Mouse (Mus musculus) kidney, postnatal 0 days (tissue): ENCODE results near the gene Slc38a8. TPM values are rescaled to one million over a fixed set of nuclear protein-coding genes. Genes with fewer than 3 reads are reported as not detected.

Source experiments
- ATAC-seq: fragments of 200-750 bp; cut with Nextera tagmentation; replicated peaks from 2 replicates; pipeline ENCODE4 v1.8.0; 2017; ENCODE audit warnings: low read depth, moderate number of reproducible peaks, moderate TSS enrichment, moderate library complexity; ENCODE audit not compliant: low FRiP score
- DNase-seq: peaks from one replicate; pipeline ENCODE4 v3.0.0-alpha.2; 2016; ENCODE audit warnings: low spot score
- H3K27ac ChIP-seq: fragments of 300-500 bp; sonication (generic); 2 replicates; pipeline ENCODE4 v1.5.1; 2014; ENCODE audit warnings: mild to moderate bottlenecking
- H3K27me3 ChIP-seq: fragments of 300-500 bp; sonication (generic); 2 replicates; pipeline ENCODE4 v1.6.1; 2014; ENCODE audit warnings: low read length, mixed read lengths; ENCODE audit not compliant: insufficient read depth
- H3K36me3 ChIP-seq: fragments of 300-500 bp; sonication (generic); 2 replicates; pipeline ENCODE4 v1.6.1; 2014; ENCODE audit warnings: low read length, mixed read lengths; ENCODE audit not compliant: insufficient read depth
- H3K4me1 ChIP-seq: fragments of 300-500 bp; sonication (generic); replicated peaks from 2 replicates; pipeline ENCODE4 v1.6.1; 2014; ENCODE audit warnings: antibody characterized with exemption, low read length, mixed read lengths; ENCODE audit not compliant: insufficient read depth
- H3K4me2 ChIP-seq: fragments of 300-500 bp; sonication (generic); 2 replicates; pipeline ENCODE4 v1.6.1; 2014; ENCODE audit warnings: mild to moderate bottlenecking, low read length, moderate library complexity, mixed read lengths
- H3K4me3 ChIP-seq: fragments of 300-500 bp; sonication (generic); replicated peaks from 2 replicates; pipeline ENCODE4 v1.5.1; 2014; ENCODE audit warnings: low read depth, low read length
- H3K9ac ChIP-seq: fragments of 300-500 bp; sonication (generic); 2 replicates; pipeline ENCODE4 v1.6.1; 2014; ENCODE audit warnings: low read depth, low read length
- H3K9me3 ChIP-seq: fragments of 300-500 bp; sonication (generic); replicated peaks from 2 replicates; pipeline ENCODE4 v1.6.1; 2016; ENCODE audit warnings: low read length, inconsistent platforms, mixed read lengths
- CTCF ChIP-seq: IDR thresholded peaks from 2 replicates; pipeline ENCODE4 v1.5.1; 2016; ENCODE audit warnings: antibody characterized with exemption, low read depth, mild to moderate bottlenecking, moderate library complexity
- WGBS: fragments of 180-500 bp; shearing (Covaris S2); extraction: QIAGEN DNeasy Blood & Tissue Kit; methylation state at CpG from one replicate; pipeline ENCODE4 v1.1.7; 2014; 5-methylcytosine and 5-hydroxymethylcytosine counted together
- polyA plus RNA-seq: library from polyadenylated mRNA; unstranded; fragments of >200 nt; fragmentation: Nextera tagmentation; extraction: Ambion mirVana; gene quantifications from 2 replicates; pipeline ENCODE4 v1.2.1, GENCODE M21; 2015

Slc38a8 gene
- polyA plus RNA-seq, 1 experiment from 2014 or later = not detected

- no peak overlapping the region for H3K4me3 ChIP-seq
- DNase-seq = no peak
- TF ChIP-seq CTCF = no peak
Observed at GRCm38 (mm10) chr8:119514940-119515339, 13.4 kb upstream of the Slc38a8 start.

DNA sequence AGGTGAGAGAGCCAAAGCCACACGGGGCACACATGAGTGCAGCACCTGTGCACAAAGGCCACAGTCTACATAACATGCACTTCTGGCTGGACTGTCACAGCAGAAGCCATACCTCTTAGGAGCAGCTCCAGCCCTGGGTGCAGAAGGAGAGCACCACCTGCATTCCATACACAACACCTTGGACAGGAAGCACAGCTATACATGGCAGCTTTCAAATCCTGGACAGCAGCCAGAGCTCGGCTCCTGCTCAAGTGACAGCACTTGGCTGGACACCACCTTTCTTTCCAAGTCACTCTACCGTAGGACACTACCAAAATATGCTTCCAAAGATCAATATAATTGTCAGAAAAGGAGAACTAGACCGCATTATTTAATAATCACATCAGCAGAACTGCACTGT lies 11.9 kb upstream of the Slc38a8 start:
- Histone ChIP-seq H3K9ac (no peak overlapping the region), H3K4me3 (no peak overlapping the region), H3K4me2 (no peak overlapping the region), H3K27ac (no peak overlapping the region), H3K9me3 (no peaks in the 10 kb centered on the region), H3K4me1 (no peaks in the 10 kb centered on the region), H3K27me3 (no peaks in the 10 kb centered on the region), H3K36me3 (peaks cover 86% of the 10 kb centered on the region)
- WGBS = 82% methylated on average over 4 of the region's 4 CpGs
- no peak for TF ChIP-seq CTCF
- no peak for ATAC-seq
- DNase-seq = no peak

More at GRCm38 (mm10) chr8:119514940-119515339, 13.4 kb upstream of the Slc38a8 start:
- Histone ChIP-seq H3K27me3 (no peaks in the 10 kb centered on the region), H3K27ac (no peak overlapping the region), H3K36me3 (peaks cover 86% of the 10 kb centered on the region), H3K9ac (no peak overlapping the region), H3K4me1 (no peaks in the 10 kb centered on the region), H3K4me2 (no peak overlapping the region), H3K9me3 (no peaks in the 10 kb centered on the region)
- ATAC-seq = no peak
- WGBS = 89% methylated on average over 3 of the region's 3 CpGs

DNA sequence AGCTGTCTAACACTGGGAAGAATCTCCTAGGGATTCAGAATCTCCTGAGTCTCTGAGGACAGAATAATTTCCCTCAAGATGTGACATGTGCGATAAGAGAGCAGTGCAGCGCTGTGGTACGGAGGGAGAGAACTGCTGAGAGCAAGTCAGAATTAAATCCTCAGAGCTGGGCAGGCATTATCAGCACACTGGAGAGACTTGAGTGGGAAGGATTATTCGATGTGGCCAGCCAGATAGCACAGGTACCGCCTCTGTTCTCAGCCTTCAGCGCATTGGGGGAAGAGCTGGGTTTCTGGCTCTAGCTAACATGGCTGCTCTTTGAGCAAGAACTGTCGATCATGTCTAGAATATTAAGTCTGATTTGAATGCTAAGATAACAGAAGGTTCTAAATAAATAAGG lies 10.2 kb upstream of the Slc38a8 start:
- H3K4me1 ChIP-seq = no peaks in the 10 kb centered on the region
- ATAC-seq (no peak), DNase-seq (no peak)
- no peak overlapping the region for H3K4me2 ChIP-seq
- no peaks in the 10 kb centered on the region for H3K27me3 ChIP-seq
- WGBS = 95% methylated on average over 7 of the region's 7 CpGs
- no peak for TF ChIP-seq CTCF
- H3K36me3 ChIP-seq = peaks cover 86% of the 10 kb centered on the region
- no peak overlapping the region for H3K9ac ChIP-seq
- H3K4me3 ChIP-seq = no peak overlapping the region
- no peaks in the 10 kb centered on the region for H3K9me3 ChIP-seq
- no peak overlapping the region for H3K27ac ChIP-seq

DNA sequence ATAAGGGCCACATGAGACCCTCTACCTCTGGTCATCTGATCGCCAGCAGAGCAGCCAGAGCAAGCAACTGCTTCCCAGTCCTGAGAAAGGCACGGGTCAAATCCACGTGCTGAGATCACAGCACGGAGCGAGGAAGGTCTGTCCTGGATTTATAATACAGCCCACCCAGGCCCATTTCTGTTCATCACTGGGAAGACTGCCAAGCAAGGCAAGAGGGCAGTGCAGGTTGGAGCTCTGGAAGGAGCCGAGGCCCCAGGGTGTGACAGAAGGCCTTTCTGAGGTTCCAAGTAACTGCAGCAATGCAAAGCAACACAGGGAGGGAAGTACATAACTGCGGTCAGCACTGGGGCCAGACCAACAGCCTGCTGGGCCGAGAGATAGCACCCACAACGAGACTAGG lies 9.0 kb upstream of the Slc38a8 start:
- Histone ChIP-seq H3K9me3 (no peaks in the 10 kb centered on the region), H3K4me1 (no peaks in the 10 kb centered on the region), H3K4me2 (no peak overlapping the region)

DNA sequence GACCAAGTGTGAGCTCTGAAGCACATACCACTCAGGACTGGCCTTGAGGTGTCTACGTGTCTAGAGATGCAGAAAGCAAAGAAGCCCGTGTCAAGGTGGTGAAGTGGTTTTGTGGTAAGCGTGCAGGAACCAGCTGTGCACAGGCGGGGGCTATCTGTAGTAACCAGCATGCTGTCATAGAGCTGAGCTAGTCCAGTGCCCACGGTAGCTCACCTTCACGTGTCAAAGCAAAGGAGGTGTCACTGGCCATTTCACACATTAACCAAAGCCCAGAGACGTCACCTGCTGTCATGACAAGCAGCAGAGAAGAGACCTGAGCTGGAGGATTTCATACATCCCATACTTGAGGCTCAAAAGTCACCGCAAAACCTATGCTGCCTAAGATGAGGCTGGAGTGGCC lies 4.6 kb upstream of the Slc38a8 start:
- WGBS = 84% methylated on average over 8 of the region's 8 CpGs
- peaks cover 44% of the 10 kb centered on the region for H3K36me3 ChIP-seq

More for the DNA sequence above, 9.0 kb upstream of the Slc38a8 start:
- WGBS = 87% methylated on average over 9 of the region's 9 CpGs
- Histone ChIP-seq H3K4me3 (no peak overlapping the region), H3K27ac (no peak overlapping the region), H3K9ac (no peak overlapping the region), H3K27me3 (no peaks in the 10 kb centered on the region), H3K36me3 (peaks cover 85% of the 10 kb centered on the region)
- no peak for DNase-seq
- TF ChIP-seq CTCF = no peak
- ATAC-seq = no peak

GRCm38 (mm10) chr8:119505488-119505887 lies 4.0 kb upstream of the Slc38a8 start:
- WGBS = 56% methylated on average over 9 of the region's 9 CpGs
- Histone ChIP-seq H3K4me2 (no peak overlapping the region), H3K4me3 (no peak overlapping the region), H3K9me3 (no peaks in the 10 kb centered on the region), H3K36me3 (peaks cover 42% of the 10 kb centered on the region), H3K27me3 (no peaks in the 10 kb centered on the region), H3K27ac (no peak overlapping the region), H3K9ac (no peak overlapping the region), H3K4me1 (0 out of 2 replicates have a peak, but pooled peaks cover 2% of the 10 kb centered on the region)
- DNase-seq (no peak), ATAC-seq (no peak)
- TF ChIP-seq CTCF = no peak

More for the DNA sequence above, 4.6 kb upstream of the Slc38a8 start:
- Histone ChIP-seq H3K4me3 (no peak overlapping the region), H3K27me3 (no peaks in the 10 kb centered on the region), H3K9ac (no peak overlapping the region), H3K4me2 (no peak overlapping the region), H3K27ac (no peak overlapping the region), H3K9me3 (no peaks in the 10 kb centered on the region), H3K4me1 (0 out of 2 replicates have a peak, but pooled peaks cover 2% of the 10 kb centered on the region)
- DNase-seq (no peak), ATAC-seq (no peak)
- no peak for TF ChIP-seq CTCF

- H3K4me1 ChIP-seq = 0 out of 2 replicates have a peak, but pooled peaks cover 2% of the 10 kb centered on the region
- no peak for TF ChIP-seq CTCF
- H3K36me3 ChIP-seq = peaks cover 21% of the 10 kb centered on the region
- no peak for DNase-seq
- H3K4me2 ChIP-seq = no peak overlapping the region
- 32% methylated on average over 8 of the region's 10 CpGs for WGBS
- H3K9me3 ChIP-seq = no peaks in the 10 kb centered on the region
- no peak overlapping the region for H3K27ac ChIP-seq
- no peak overlapping the region for H3K9ac ChIP-seq
- H3K27me3 ChIP-seq = no peaks in the 10 kb centered on the region
- H3K4me3 ChIP-seq = no peak overlapping the region
- ATAC-seq = no peak
Observed at GRCm38 (mm10) chr8:119503191-119503767, 1.8 kb upstream of the Slc38a8 start.
